Mouse (Mus musculus) liver, embryonic 14.5 days (tissue): ENCODE results near the gene Klhl18. TPM values are rescaled to one million over a fixed set of nuclear protein-coding genes. Genes with fewer than 3 reads are reported as not detected.

ENCODE experiments used
- ATAC-seq: fragments of 200-750 bp; cut with Nextera tagmentation; 2 replicates; pipeline ENCODE4 v1.8.0; 2017; ENCODE audit warnings: moderate number of reproducible peaks, mild to moderate bottlenecking, moderate library complexity; ENCODE audit not compliant: insufficient read depth
- DNase-seq, 3 experiments: peaks; one replicate each; pipeline ENCODE4 v3.0.0-alpha.2; 2012 to 2013; ENCODE audit warnings: low read depth in 3 of 3, low spot score in 3 of 3
- H3K27ac ChIP-seq: fragments of 300-500 bp; sonication (generic); 2 replicates; pipeline ENCODE4 v1.5.1; 2014; ENCODE audit warnings: moderate library complexity, mild to moderate bottlenecking, control low read depth, inconsistent platforms
- H3K27me3 ChIP-seq: fragments of 300-500 bp; sonication (generic); 2 replicates; pipeline ENCODE4 v1.6.1; 2014; ENCODE audit warnings: mild to moderate bottlenecking, low read length, moderate library complexity; ENCODE audit not compliant: control insufficient read depth, insufficient read depth
- H3K36me3 ChIP-seq: fragments of 300-500 bp; sonication (generic); replicated peaks from 2 replicates; pipeline ENCODE4 v1.6.1; 2014; ENCODE audit warnings: low read depth; ENCODE audit not compliant: control insufficient read depth, insufficient read depth
- H3K4me1 ChIP-seq, 2 experiments: fragments of 200-500 bp in 1 of 2; fragments of 300-500 bp in 1 of 2; sonication (generic) in 1 of 2; replicated peaks; 2 replicates each; pipeline ENCODE4 v1.6.1; 2012 to 2014; ENCODE audit warnings: antibody characterized with exemption in 1 of 2, inconsistent platforms in 1 of 2, low read length in 1 of 2; ENCODE audit not compliant: control insufficient read depth in 2 of 2, insufficient read depth in 2 of 2
- H3K4me2 ChIP-seq: fragments of 300-500 bp; sonication (generic); 2 replicates; pipeline ENCODE4 v1.6.1; 2014; ENCODE audit warnings: low read depth, mild to moderate bottlenecking, control low read depth, moderate library complexity
- H3K4me3 ChIP-seq, 2 experiments: fragments of 200-500 bp in 1 of 2; fragments of 300-500 bp in 1 of 2; sonication (generic) in 1 of 2; 2 replicates each; pipeline ENCODE4 v1.5.1; 2012 to 2014; ENCODE audit warnings: low read depth in 2 of 2, low read length in 2 of 2, mild to moderate bottlenecking in 2 of 2, control low read depth in 1 of 2, inconsistent platforms in 1 of 2, moderate library complexity in 1 of 2; ENCODE audit not compliant: insufficient read depth in 1 of 2
- H3K9ac ChIP-seq: fragments of 300-500 bp; sonication (generic); replicated peaks from 2 replicates; pipeline ENCODE4 v1.6.1; 2014; ENCODE audit warnings: mild to moderate bottlenecking, control low read depth, moderate library complexity
- H3K9me3 ChIP-seq: fragments of 300-500 bp; sonication (generic); 2 replicates; pipeline ENCODE4 v1.6.1; 2016; ENCODE audit warnings: low read length, mixed read lengths; ENCODE audit not compliant: control insufficient read depth
- CTCF ChIP-seq: IDR thresholded peaks from 2 replicates; pipeline ENCODE4 v1.5.1; 2016; ENCODE audit warnings: antibody characterized with exemption, low read depth, control low read depth
- EP300 ChIP-seq: IDR thresholded peaks from 2 replicates; pipeline ENCODE4 v1.6.1; 2016; ENCODE audit warnings: antibody characterized with exemption, low read depth
- WGBS: fragments of 180-500 bp; shearing (Covaris S2); extraction: QIAGEN DNeasy Blood & Tissue Kit; methylation state at CpG from one replicate; pipeline ENCODE4 v1.1.7; 2014; ENCODE audit not compliant: insufficient replicate concordance; 5-methylcytosine and 5-hydroxymethylcytosine counted together
- polyA plus RNA-seq, 2 experiments: library from polyadenylated mRNA; depleted of rRNA in 1 of 2; stranded (reverse) in 1 of 2; unstranded in 1 of 2; fragments of >200 nt; fragmentation: Nextera tagmentation in 1 of 2; extraction: Ambion mirVana in 1 of 2; gene quantifications; 2 replicates each; pipeline versions ENCODE4 v1.2.1 to v1.2.3; 2012 to 2014

The Klhl18 gene
- polyA plus RNA-seq, 2 experiments = 1.8 to 2.8 TPM

GRCm38 (mm10) chr9:110433045-110433444 lies 43.4 kb downstream of the Klhl18 start:
- no peak for TF ChIP-seq CTCF
- TF ChIP-seq EP300 = no peak
- Histone ChIP-seq H3K4me1 (no peaks in the 10 kb centered on the region), H3K27me3 (no peaks in the 10 kb centered on the region), H3K9ac (no peak overlapping the region), H3K4me3 (no peak overlapping the region), H3K27ac (no peak overlapping the region), H3K4me2 (no peak overlapping the region), H3K9me3 (no peaks in the 10 kb centered on the region), H3K36me3 (no peaks in the 10 kb centered on the region; the same call in 1 of the 2 replicates)
- no peak for ATAC-seq
- DNase-seq = no peak
- 76% methylated on average over 2 of the region's 2 CpGs for WGBS

GRCm38 (mm10) chr9:110431241-110431640 lies 45.3 kb downstream of the Klhl18 start:
- TF ChIP-seq CTCF (no peak), EP300 (no peak)
- H3K9me3 ChIP-seq = no peaks in the 10 kb centered on the region
- 71% methylated on average over 8 of the region's 8 CpGs for WGBS
- DNase-seq = no peak
- no peak overlapping the region for H3K4me3 ChIP-seq
- H3K4me2 ChIP-seq = no peak overlapping the region
- no peaks in the 10 kb centered on the region for H3K27me3 ChIP-seq
- H3K9ac ChIP-seq = no peak overlapping the region
- H3K27ac ChIP-seq = no peak overlapping the region
- H3K4me1 ChIP-seq = no peaks in the 10 kb centered on the region
- H3K36me3 ChIP-seq = no peaks in the 10 kb centered on the region; the same call in 1 of the 2 replicates
- ATAC-seq = no peak

DNA sequence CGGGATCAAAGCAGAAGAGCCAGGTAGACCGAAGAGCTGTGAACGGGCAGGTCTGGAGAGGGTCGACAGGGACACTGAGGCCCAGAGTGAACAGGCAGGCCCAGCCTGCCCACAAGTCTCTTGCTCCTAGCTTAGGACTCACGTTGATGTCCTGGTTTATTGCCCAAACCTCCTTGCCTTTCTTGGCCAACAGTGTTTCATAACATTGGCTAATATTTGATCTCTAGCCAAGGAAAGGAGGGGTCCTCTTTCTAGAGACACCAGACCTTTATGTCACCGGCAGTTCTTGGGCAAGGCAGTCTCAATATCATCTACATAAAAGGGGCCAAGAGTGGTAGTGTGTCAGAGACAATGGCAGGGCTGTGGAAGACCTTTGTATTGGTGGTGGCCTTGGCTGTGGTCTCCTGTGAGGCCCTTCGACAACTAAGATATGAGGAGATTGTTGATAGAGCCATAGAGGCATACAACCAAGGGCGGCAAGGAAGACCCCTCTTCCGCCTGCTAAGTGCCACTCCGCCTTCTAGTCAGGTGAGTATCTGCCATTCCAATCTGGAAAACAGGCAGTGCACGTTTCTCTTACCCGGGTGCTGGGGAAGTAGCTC lies 56.9 kb downstream of the Klhl18 start, which contains the start of gene Ngp:
Gene Ngp, plus strand, starts transcription at position 237 of the 602 bp plus-strand sequence.
- DNase-seq (no peak), ATAC-seq (no peak)
- Histone ChIP-seq H3K36me3 (no peaks in the 10 kb centered on the region), H3K4me2 (no peak within 1 kb of the TSS), H3K4me1 (no peaks in the 10 kb centered on the region), H3K4me3 (no peak within 1 kb of the TSS), H3K27me3 (no peaks in the 10 kb centered on the region), H3K9ac (no peak within 1 kb of the TSS), H3K9me3 (no peaks in the 10 kb centered on the region), H3K27ac (no peak within 1 kb of the TSS)
- 63% methylated on average over 12 of the region's 12 CpGs for WGBS
- TF ChIP-seq EP300 (no peak), CTCF (no peak)

- no peak overlapping the region for H3K4me3 ChIP-seq
- peaks cover 0 to 4% of the 10 kb centered on the region in 2 experiments; a peak in 3 of 4 replicates for H3K4me1 ChIP-seq
- 46% methylated on average over 9 of the region's 9 CpGs for WGBS
- no peak overlapping the region for H3K9ac ChIP-seq
- no peak overlapping the region for H3K27ac ChIP-seq
- ATAC-seq = no peak
- DNase-seq = no peak
- H3K4me2 ChIP-seq = no peak overlapping the region
- no peak for TF ChIP-seq EP300
- peak; percentile 54 for TF ChIP-seq CTCF
- H3K36me3 ChIP-seq = no peaks in the 10 kb centered on the region
- H3K9me3 ChIP-seq = no peaks in the 10 kb centered on the region
- no peaks in the 10 kb centered on the region for H3K27me3 ChIP-seq
Observed at GRCm38 (mm10) chr9:110413785-110414184, 62.7 kb downstream of the Klhl18 start.

GRCm38 (mm10) chr9:110412926-110413325 lies 63.6 kb downstream of the Klhl18 start:
- DNase-seq (no peak), ATAC-seq (no peak)
- WGBS = 78% methylated on average over 7 of the region's 7 CpGs
- H3K4me3 ChIP-seq = no peak overlapping the region
- no peak overlapping the region for H3K4me2 ChIP-seq
- H3K9ac ChIP-seq = no peak overlapping the region
- no peaks in the 10 kb centered on the region for H3K9me3 ChIP-seq
- no peak for TF ChIP-seq CTCF
- no peak for TF ChIP-seq EP300
- no peaks in the 10 kb centered on the region for H3K36me3 ChIP-seq
- H3K27ac ChIP-seq = no peak overlapping the region
- peaks cover 0 to 8% of the 10 kb centered on the region in 2 experiments; a peak in 3 of 4 replicates for H3K4me1 ChIP-seq
- H3K27me3 ChIP-seq = no peaks in the 10 kb centered on the region
